Mouse (Mus musculus): ENCODE measurements around the gene Crabp2.

GRCm38 (mm10) chr3:87919336-87920108 lies 28.9 kb upstream of the Crabp2 start, which contains the start of gene Mrpl24:
- TF ChIP-seq CTCF (IDR thresholded peaks at IDR 0.05; ENCODE audit: low read depth), result no peak
- TF ChIP-seq EP300 (IDR thresholded peaks at IDR 0.05; ENCODE audit: low read depth), result peak; percentile 52

Data from liver, postnatal 0 days (tissue).